Mouse (Mus musculus): ENCODE measurements around the gene N4bp2l2.

GRCm38 (mm10) chr5:150713431-150713830 is 47.4 kb upstream of the N4bp2l2 start:
- TF ChIP-seq CTCF (conservative IDR thresholded peaks at IDR 0.05; ENCODE audit: low read length) (no peak), POU5F1 (IDR thresholded peaks at IDR 0.05; ENCODE audit: borderline replicate concordance, low read length) (no peak)
